Mouse (Mus musculus) embryonic facial prominence, embryonic 10.5 days (tissue): ENCODE results near the gene BC035044. TPM values are rescaled to one million over a fixed set of nuclear protein-coding genes. Genes with fewer than 3 reads are reported as not detected.
A peak's percentile ranks its signal among the peaks of the same experiment; 100 is the strongest.
"Not testable (repeated sequence)": the region's sequence is repeated elsewhere in the genome, so short reads cannot be mapped to it uniquely, and the experiment has no call there.

Experiments used
- DNase-seq: peaks from one replicate; pipeline ENCODE4 v3.0.0-alpha.2; 2017; ENCODE audit warnings: low spot score
- H3K27ac ChIP-seq: fragments of 300-500 bp; sonication (generic); replicated peaks from 2 replicates; pipeline ENCODE4 v1.5.1; 2016; ENCODE audit warnings: mild to moderate bottlenecking
- H3K27me3 ChIP-seq: fragments of 300-500 bp; sonication (generic); replicated peaks from 2 replicates; pipeline ENCODE4 v1.6.1; 2016; ENCODE audit warnings: low read depth, mild to moderate bottlenecking; ENCODE audit not compliant: poor library complexity, severe bottlenecking
- H3K36me3 ChIP-seq: fragments of 300-500 bp; sonication (generic); replicated peaks from 2 replicates; pipeline ENCODE4 v1.6.1; 2016; ENCODE audit warnings: mild to moderate bottlenecking, moderate library complexity
- H3K4me1 ChIP-seq: fragments of 300-500 bp; sonication (generic); 2 replicates; pipeline ENCODE4 v1.6.1; 2016
- H3K4me3 ChIP-seq: fragments of 300-500 bp; sonication (generic); 2 replicates; pipeline ENCODE4 v1.5.1; 2016; ENCODE audit warnings: mild to moderate bottlenecking, moderate library complexity
- H3K9me3 ChIP-seq: fragments of 300-500 bp; sonication (generic); 2 replicates; pipeline ENCODE4 v1.6.1; 2016; ENCODE audit warnings: mild to moderate bottlenecking
- WGBS: fragments of 180-500 bp; shearing (Covaris S2); methylation state at CpG from one replicate; pipeline ENCODE4 v1.1.7; 2016; 5-methylcytosine and 5-hydroxymethylcytosine counted together
- microRNA-seq: library from miRNA; unstranded; fragments of <30 nt; microRNA quantifications from one replicate; pipeline ENCODE4, GENCODE M21; 2017
- polyA plus RNA-seq: library from polyadenylated mRNA; unstranded; fragments of >200 nt; fragmentation: Nextera tagmentation; extraction: Ambion mirVana; gene quantifications from 2 replicates; pipeline ENCODE4 v1.2.1, GENCODE M21; 2016

Gene BC035044
- polyA plus RNA-seq, 1 experiment from 2014 or later, result 1.1 TPM

- H3K4me1 ChIP-seq, result peaks cover 6% of the 10 kb centered on the region
These were observed 83.9 kb downstream of the BC035044 start for GRCm38 (mm10) chr6:128807021-128807420.

GRCm38 (mm10) chr6:128804823-128805640, 85.9 kb downstream of the BC035044 start:
- WGBS, result 69% methylated on average over 7 of the region's 7 CpGs
- peak; percentile 71 for DNase-seq
- H3K4me3 ChIP-seq, H3K4me1 ChIP-seq, H3K9me3 ChIP-seq, H3K27ac ChIP-seq, H3K36me3 ChIP-seq, H3K27me3 ChIP-seq: not testable (repeated sequence)

More at GRCm38 (mm10) chr6:128807021-128807420, 83.9 kb downstream of the BC035044 start:
- no peak overlapping the region for H3K4me3 ChIP-seq
- H3K27me3 ChIP-seq, result no peaks in the 10 kb centered on the region
- DNase-seq, result no peak
- H3K9me3 ChIP-seq, result no peaks in the 10 kb centered on the region
- H3K36me3 ChIP-seq, result no peaks in the 10 kb centered on the region
- H3K27ac ChIP-seq, result no peak overlapping the region
- WGBS, result 72% methylated on average over 3 of the region's 3 CpGs

- peak; percentile 96 for DNase-seq
- peaks cover 9% of the 10 kb centered on the region for H3K4me1 ChIP-seq
- no peaks in the 10 kb centered on the region for H3K9me3 ChIP-seq
- peak overlapping the region; percentile 63 for H3K4me3 ChIP-seq
- H3K27ac ChIP-seq, result peak overlapping the region; percentile 78
- no peaks in the 10 kb centered on the region for H3K27me3 ChIP-seq
- WGBS, result 8% methylated on average over 26 of the region's 26 CpGs
- no peaks in the 10 kb centered on the region for H3K36me3 ChIP-seq
These were observed 87.7 kb downstream of the BC035044 start for GRCm38 (mm10) chr6:128802999-128803857.

GRCm38 (mm10) chr6:128802557-128802956, 88.4 kb downstream of the BC035044 start:
- H3K4me3 ChIP-seq, result peak overlapping the region; percentile 63
- H3K27ac ChIP-seq, result peak overlapping the region; percentile 78
- no peaks in the 10 kb centered on the region for H3K9me3 ChIP-seq
- H3K36me3 ChIP-seq, result no peaks in the 10 kb centered on the region
- DNase-seq, result no peak
- no peaks in the 10 kb centered on the region for H3K27me3 ChIP-seq
- peaks cover 16% of the 10 kb centered on the region for H3K4me1 ChIP-seq
- 9% methylated on average over 10 of the region's 10 CpGs for WGBS

- WGBS, result 75% methylated on average over 5 of the region's 5 CpGs
- not testable (repeated sequence) for H3K4me3 ChIP-seq, DNase-seq, H3K9me3 ChIP-seq, H3K27ac ChIP-seq, H3K27me3 ChIP-seq, H3K36me3 ChIP-seq
- peaks cover 19% of the 10 kb centered on the region for H3K4me1 ChIP-seq
These were observed 90.2 kb downstream of the BC035044 start for GRCm38 (mm10) chr6:128800696-128801095.

GRCm38 (mm10) chr6:128799896-128800270, 91.0 kb downstream of the BC035044 start:
- WGBS, result 25% methylated on average over 7 of the region's 7 CpGs
- no peaks in the 10 kb centered on the region for H3K27me3 ChIP-seq
- peak overlapping the region; percentile 68 for H3K4me3 ChIP-seq
- peak overlapping the region; percentile 85 for H3K27ac ChIP-seq
- peaks cover 19% of the 10 kb centered on the region for H3K4me1 ChIP-seq
- no peaks in the 10 kb centered on the region for H3K9me3 ChIP-seq
- DNase-seq, result no peak
- H3K36me3 ChIP-seq, result no peaks in the 10 kb centered on the region

GRCm38 (mm10) chr6:128799144-128799895, 91.6 kb downstream of the BC035044 start:
- not testable (repeated sequence) for H3K36me3 ChIP-seq, H3K9me3 ChIP-seq, H3K27me3 ChIP-seq
- H3K4me3 ChIP-seq, result peak overlapping the region; percentile 68
- peaks cover 19% of the 10 kb centered on the region for H3K4me1 ChIP-seq
- H3K27ac ChIP-seq, result peak overlapping the region; percentile 85
- peak; percentile 91 for DNase-seq
- WGBS, result under 1% methylated on average over 49 of the region's 49 CpGs

Small RNA genes within 50 kb of the gene (microRNA-seq; reads per million reads assigned to microRNA genes)
- not detected for gene Gm27336

Other genes with a start within 250 kb of the BC035044 start
- not detected in 2 replicates for gene Clec2h, start 228.7 kb downstream of the BC035044 start, polyA plus RNA-seq
- gene Klrb1, start 168.1 kb downstream of the BC035044 start, polyA plus RNA-seq, result not detected in 2 replicates
- not detected in 2 replicates for gene Klrb1c, start 101.9 kb downstream of the BC035044 start, polyA plus RNA-seq
- gene Gm44511, start 64.8 kb downstream of the BC035044 start, polyA plus RNA-seq, result not detected in 2 replicates
- not detected in 2 replicates for gene Klrb1b, start 64.8 kb downstream of the BC035044 start, polyA plus RNA-seq
- not detected in 2 replicates for gene Clec2i, start 3.5 kb downstream of the BC035044 start, polyA plus RNA-seq
- not detected in 2 replicates for gene Clec2g, start 43.3 kb upstream of the BC035044 start, polyA plus RNA-seq
- 0.11 TPM in 1 of 2 replicates, not detected in the other for gene Klrb1f, start 154.8 kb upstream of the BC035044 start, polyA plus RNA-seq
- not detected in 2 replicates for gene Clec2e, start 209.8 kb upstream of the BC035044 start, polyA plus RNA-seq